Mouse (Mus musculus): ENCODE measurements around the gene Aox4. TPM values are rescaled to one million over a fixed set of nuclear protein-coding genes. Genes with fewer than 3 reads are reported as not detected.

Gene Aox4
- total RNA-seq (2023), result under 1 TPM in 1 of 2 experiments, not detected in 1; 0.16 TPM

GRCm38 (mm10) chr1:58210203-58210602 is at the start of gene Aox4:
TSS of gene Aox4 (plus strand) at chr1:58210397.

GRCm38 (mm10) chr1:58278026-58278425 is 67.8 kb downstream of the Aox4 start, which contains the start of gene Aox2:
TSS of gene Aox2 (plus strand) at chr1:58278326.

Other genes with a start within 250 kb of the Aox4 start
- under 1 TPM; 0.37 to 0.43 TPM for gene Sgo2a, start 214.4 kb upstream of the Aox4 start, total RNA-seq (2023)
- 10 to 100 TPM; 22.2 to 23.6 TPM for gene Kctd18, start 191.4 kb upstream of the Aox4 start, total RNA-seq (2023)
- under 1 TPM; 0.21 to 0.29 TPM for gene Aox1, start 180.5 kb upstream of the Aox4 start, total RNA-seq (2023)
- under 1 TPM; 0.52 to 0.71 TPM for gene Aox3, start 97.3 kb upstream of the Aox4 start, total RNA-seq (2023)
- gene Aox2, start 67.9 kb downstream of the Aox4 start, total RNA-seq (2023), result under 1 TPM in 1 of 2 experiments, not detected in 1; 0.12 TPM
- 100 to 1,000 TPM; 109 to 110 TPM for gene Bzw1, start 182.5 kb downstream of the Aox4 start, total RNA-seq (2023)
- 100 to 1,000 TPM; 866 to 913 TPM for gene Clk1, start 213.7 kb downstream of the Aox4 start, total RNA-seq (2023)
- gene Nif3l1, start 234.8 kb downstream of the Aox4 start, total RNA-seq (2023), result 10 to 100 TPM in 1 of 2 experiments, 1 to 10 TPM in 1; 6.9 to 12.1 TPM
- gene Ppil3, start 235.1 kb downstream of the Aox4 start, total RNA-seq (2023), result 10 to 100 TPM; 21.3 to 23.5 TPM